Mouse (Mus musculus) brown adipose tissue, adult 24 weeks (tissue): ENCODE data around the gene Gm13941. TPM values are rescaled to one million over a fixed set of nuclear protein-coding genes. Genes with fewer than 3 reads are reported as not detected.

Experiments
- H3K27ac ChIP-seq: fragments of 200-500 bp; replicated peaks from 2 replicates; pipeline ENCODE4 v1.5.1; 2012; ENCODE audit warnings: low read depth, mild to moderate bottlenecking, low read length
- H3K4me1 ChIP-seq: fragments of 200-500 bp; 2 replicates; pipeline ENCODE4 v1.6.1; 2012; ENCODE audit warnings: low read length, mixed read lengths; ENCODE audit not compliant: control insufficient read depth, insufficient read depth, insufficient read length
- H3K4me3 ChIP-seq: fragments of 200-500 bp; 2 replicates; pipeline ENCODE4 v1.5.1; 2012; ENCODE audit warnings: low read depth, mild to moderate bottlenecking, low read length, moderate library complexity; ENCODE audit not compliant: insufficient read depth
- polyA plus RNA-seq: library from polyadenylated mRNA; stranded (reverse); fragments of >200 nt; gene quantifications from 2 replicates; pipeline ENCODE4 v1.2.4, GENCODE M21; 2012; ENCODE audit not compliant: missing spikeins, insufficient read depth, insufficient read length

Gene Gm13941
- not detected in 2 replicates for polyA plus RNA-seq

DNA sequence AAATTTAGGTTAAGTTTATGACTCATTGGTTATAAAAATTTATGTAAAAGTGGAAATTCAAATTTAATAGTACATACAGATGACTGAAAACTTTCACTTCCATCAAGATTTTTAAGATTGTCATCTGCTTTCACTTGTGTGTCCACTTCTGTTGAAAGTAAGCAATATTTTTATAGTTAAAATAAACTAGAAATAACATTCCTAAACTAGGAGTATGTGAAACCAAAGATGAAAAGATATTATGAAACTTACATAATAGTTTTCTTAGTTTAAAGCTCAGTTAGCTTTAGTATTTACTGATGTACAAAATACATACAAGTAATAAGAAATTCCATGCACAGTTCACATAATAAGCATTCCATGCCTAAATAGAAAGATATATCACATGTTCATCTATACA lies at the start of gene Gm13941:
Gm13941 (minus strand) TSS at position 101 of the 400 bp plus-strand sequence.
- no peak within 1 kb of the TSS for H3K4me3 ChIP-seq
- H3K4me1 ChIP-seq = no peaks in the 10 kb centered on the region
- no peak within 1 kb of the TSS for H3K27ac ChIP-seq

DNA sequence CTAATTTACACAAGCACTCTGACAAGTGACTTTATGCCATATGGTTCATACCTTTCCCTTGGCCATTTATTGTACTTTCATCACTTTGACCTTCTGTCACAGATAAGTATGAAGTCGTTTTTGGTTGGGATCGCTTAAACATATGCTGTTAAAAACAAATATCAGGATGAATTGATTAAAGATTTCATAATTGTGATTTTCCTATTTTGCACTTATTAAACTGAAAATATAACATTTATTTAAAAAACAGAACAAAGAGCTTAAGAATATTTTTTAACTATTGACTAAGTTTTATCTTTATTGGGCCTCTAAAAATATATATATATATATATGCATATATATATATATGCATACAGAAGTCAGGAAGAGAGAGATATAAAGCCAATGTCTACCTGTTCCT lies 47.1 kb upstream of the Gm13941 start, which contains the start of gene Gm15130:
Gm15130 (minus strand) TSS at position 101 of the 400 bp plus-strand sequence.
- Histone ChIP-seq H3K27ac (no peak within 1 kb of the TSS), H3K4me1 (no peaks in the 10 kb centered on the region), H3K4me3 (no peak within 1 kb of the TSS)

GRCm38 (mm10) chr2:111135739-111136138 lies 30.0 kb upstream of the Gm13941 start:
- H3K4me1 ChIP-seq = no peaks in the 10 kb centered on the region
- no peak overlapping the region for H3K27ac ChIP-seq
- no peak overlapping the region for H3K4me3 ChIP-seq

- H3K4me1 ChIP-seq = no peaks in the 10 kb centered on the region
- H3K27ac ChIP-seq = no peak overlapping the region
- H3K4me3 ChIP-seq = no peak overlapping the region
Measured at GRCm38 (mm10) chr2:111058586-111059261, 47.1 kb downstream of the Gm13941 start.

Other genes with a start within 250 kb of the Gm13941 start
- gene Ano3, start 155.1 kb downstream of the Gm13941 start, polyA plus RNA-seq = not detected in 2 replicates
- gene Gm15130, start 47.0 kb upstream of the Gm13941 start, polyA plus RNA-seq = not detected in 2 replicates
- gene 4930430A15Rik, start 123.6 kb upstream of the Gm13941 start, polyA plus RNA-seq = not detected in 2 replicates
- gene Olfr1275, start 129.3 kb upstream of the Gm13941 start, polyA plus RNA-seq = not detected in 2 replicates
- gene Olfr1276, start 148.5 kb upstream of the Gm13941 start, polyA plus RNA-seq = not detected in 2 replicates
- not detected in 2 replicates for gene Olfr1277, start 168.1 kb upstream of the Gm13941 start, polyA plus RNA-seq
- gene Olfr1278, start 184.2 kb upstream of the Gm13941 start, polyA plus RNA-seq = not detected in 2 replicates
- not detected in 2 replicates for gene Olfr1279, start 194.7 kb upstream of the Gm13941 start, polyA plus RNA-seq
- not detected in 2 replicates for gene Olfr1280, start 208.0 kb upstream of the Gm13941 start, polyA plus RNA-seq
- not detected in 2 replicates for gene Olfr1281, start 220.5 kb upstream of the Gm13941 start, polyA plus RNA-seq
- gene Olfr1282, start 230.1 kb upstream of the Gm13941 start, polyA plus RNA-seq = not detected in 2 replicates